Mouse (Mus musculus) neural tube, embryonic 14.5 days (tissue): ENCODE results near the gene Col11a2. TPM values are rescaled to one million over a fixed set of nuclear protein-coding genes. Genes with fewer than 3 reads are reported as not detected.

Experiments used
- ATAC-seq: fragments of 200-750 bp; cut with Nextera tagmentation; 2 replicates; pipeline ENCODE4 v1.8.0; 2017; ENCODE audit warnings: low read depth, mild to moderate bottlenecking, moderate TSS enrichment, moderate library complexity
- H3K27ac ChIP-seq: fragments of 300-500 bp; sonication (generic); 2 replicates; pipeline ENCODE4 v1.5.1; 2014; ENCODE audit warnings: low read depth, mild to moderate bottlenecking, control low read depth, low read length, moderate library complexity, mixed read lengths
- H3K27me3 ChIP-seq: fragments of 300-500 bp; sonication (generic); 2 replicates; pipeline ENCODE4 v1.6.1; 2014; ENCODE audit warnings: low read length; ENCODE audit not compliant: control insufficient read depth, insufficient read depth
- H3K36me3 ChIP-seq: fragments of 300-500 bp; sonication (generic); 2 replicates; pipeline ENCODE4 v1.6.1; 2014; ENCODE audit warnings: low read length, mixed read lengths; ENCODE audit not compliant: control insufficient read depth, insufficient read depth
- H3K4me1 ChIP-seq: fragments of 300-500 bp; sonication (generic); 2 replicates; pipeline ENCODE4 v1.6.1; 2014; ENCODE audit warnings: low read length; ENCODE audit not compliant: control insufficient read depth, insufficient read depth
- H3K4me2 ChIP-seq: fragments of 300-500 bp; sonication (generic); 2 replicates; pipeline ENCODE4 v1.6.1; 2014; ENCODE audit warnings: mild to moderate bottlenecking, low read depth, low read length, control low read depth
- H3K4me3 ChIP-seq: fragments of 300-500 bp; sonication (generic); 2 replicates; pipeline ENCODE4 v1.5.1; 2014; ENCODE audit warnings: low read depth, low read length, control low read depth, mixed read lengths
- H3K9ac ChIP-seq: fragments of 300-500 bp; sonication (generic); replicated peaks from 2 replicates; pipeline ENCODE4 v1.6.1; 2014; ENCODE audit warnings: low read depth, mild to moderate bottlenecking, control low read depth, low read length, mixed read lengths
- H3K9me3 ChIP-seq: fragments of 300-500 bp; sonication (generic); 2 replicates; pipeline ENCODE4 v1.6.1; 2016; ENCODE audit warnings: low read length; ENCODE audit not compliant: control insufficient read depth
- WGBS: fragments of 180-500 bp; shearing (Covaris S2); extraction: QIAGEN DNeasy Blood & Tissue Kit; methylation state at CpG from one replicate; pipeline ENCODE4 v1.1.7; 2014; 5-methylcytosine and 5-hydroxymethylcytosine counted together
- polyA plus RNA-seq: library from polyadenylated mRNA; unstranded; fragments of >200 nt; fragmentation: Nextera tagmentation; extraction: Ambion mirVana; gene quantifications from 2 replicates; pipeline ENCODE4 v1.2.1, GENCODE M21; 2014

Col11a2 gene
- polyA plus RNA-seq, 1 experiment from 2014 or later, result 3.6 TPM

DNA sequence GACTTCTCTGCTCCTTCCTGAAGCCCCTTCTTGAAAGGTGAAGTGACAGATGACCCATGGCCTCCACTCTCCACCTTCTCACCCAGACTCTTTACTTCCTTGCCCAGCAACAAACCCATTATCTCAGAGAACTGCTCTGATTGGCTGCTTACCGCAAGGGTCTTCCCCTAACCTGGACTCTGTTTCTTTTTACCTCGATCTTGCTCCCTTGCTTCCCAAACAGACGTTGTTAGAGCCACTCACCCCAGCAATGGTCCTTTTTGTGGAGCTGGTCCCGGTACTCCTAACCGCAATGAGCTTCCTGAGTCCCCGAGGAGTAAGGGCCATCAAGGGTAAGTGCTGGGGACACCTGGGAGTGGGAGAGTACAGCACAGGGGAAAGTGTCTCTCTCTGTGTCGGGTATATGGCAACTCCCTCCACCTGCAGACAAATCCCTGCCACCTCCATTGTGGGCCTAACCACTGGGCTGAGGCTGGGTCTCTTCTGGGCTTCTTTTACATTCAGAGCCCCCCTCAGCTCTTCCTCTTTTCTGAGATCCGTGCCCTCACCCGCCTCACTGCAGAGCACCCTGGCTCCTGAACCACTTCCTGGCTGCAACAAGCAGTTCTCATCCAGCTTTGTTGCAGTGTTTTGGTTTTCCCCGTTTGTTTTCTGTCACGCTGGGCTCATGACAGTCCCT is 53.1 kb downstream of the Col11a2 start, which contains the start of gene H2-Oa:
Gene H2-Oa (plus strand): TSS at position 144 of the 679 bp plus-strand sequence.
- Histone ChIP-seq H3K9ac (no peak within 1 kb of the TSS), H3K27ac (no peak within 1 kb of the TSS), H3K4me2 (no peak within 1 kb of the TSS), H3K4me3 (no peak within 1 kb of the TSS), H3K27me3 (no peaks in the 10 kb centered on the region), H3K4me1 (no peaks in the 10 kb centered on the region), H3K36me3 (no peaks in the 10 kb centered on the region), H3K9me3 (no peaks in the 10 kb centered on the region)
- ATAC-seq, result no peak
- 41% methylated on average over 11 of the region's 11 CpGs for WGBS

DNA sequence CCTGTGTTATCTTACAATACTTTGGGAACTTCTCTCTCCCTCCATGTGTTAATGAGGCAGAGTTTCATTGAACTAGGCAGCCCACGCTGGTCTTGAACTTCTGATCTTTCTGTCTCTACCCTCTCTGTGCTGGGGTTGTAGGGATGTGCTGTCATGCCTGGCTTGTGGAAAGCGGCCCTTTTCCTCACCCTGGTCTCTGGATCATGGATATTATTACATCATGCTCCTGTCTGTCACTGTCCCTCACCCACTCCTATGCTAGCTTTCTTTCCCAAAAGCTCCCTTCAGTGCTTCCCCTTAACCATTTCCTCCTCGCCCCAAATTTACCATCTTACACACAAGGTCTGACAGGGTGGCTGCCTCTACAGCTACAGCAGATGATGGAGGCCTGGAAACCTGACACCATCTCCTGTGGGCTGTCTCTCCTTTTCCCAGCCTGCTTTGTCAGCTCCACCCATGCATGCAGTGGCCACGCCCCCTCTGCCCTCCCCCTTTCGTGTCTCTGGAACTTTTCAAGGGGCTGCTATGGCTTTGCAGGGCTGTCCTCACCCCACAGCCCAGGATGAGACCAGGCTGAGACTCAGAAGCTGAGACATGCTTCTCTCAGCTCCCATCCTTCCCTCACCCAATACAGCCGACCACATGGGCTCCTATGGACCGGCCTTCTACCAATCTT is 54.1 kb downstream of the Col11a2 start:
- H3K36me3 ChIP-seq, result no peaks in the 10 kb centered on the region
- ATAC-seq, result no peak
- no peaks in the 10 kb centered on the region for H3K27me3 ChIP-seq
- no peak overlapping the region for H3K4me3 ChIP-seq
- H3K9me3 ChIP-seq, result no peaks in the 10 kb centered on the region
- no peak overlapping the region for H3K9ac ChIP-seq
- H3K4me1 ChIP-seq, result no peaks in the 10 kb centered on the region
- 36% methylated on average over 7 of the region's 7 CpGs for WGBS
- H3K27ac ChIP-seq, result no peak overlapping the region
- H3K4me2 ChIP-seq, result no peak overlapping the region

DNA sequence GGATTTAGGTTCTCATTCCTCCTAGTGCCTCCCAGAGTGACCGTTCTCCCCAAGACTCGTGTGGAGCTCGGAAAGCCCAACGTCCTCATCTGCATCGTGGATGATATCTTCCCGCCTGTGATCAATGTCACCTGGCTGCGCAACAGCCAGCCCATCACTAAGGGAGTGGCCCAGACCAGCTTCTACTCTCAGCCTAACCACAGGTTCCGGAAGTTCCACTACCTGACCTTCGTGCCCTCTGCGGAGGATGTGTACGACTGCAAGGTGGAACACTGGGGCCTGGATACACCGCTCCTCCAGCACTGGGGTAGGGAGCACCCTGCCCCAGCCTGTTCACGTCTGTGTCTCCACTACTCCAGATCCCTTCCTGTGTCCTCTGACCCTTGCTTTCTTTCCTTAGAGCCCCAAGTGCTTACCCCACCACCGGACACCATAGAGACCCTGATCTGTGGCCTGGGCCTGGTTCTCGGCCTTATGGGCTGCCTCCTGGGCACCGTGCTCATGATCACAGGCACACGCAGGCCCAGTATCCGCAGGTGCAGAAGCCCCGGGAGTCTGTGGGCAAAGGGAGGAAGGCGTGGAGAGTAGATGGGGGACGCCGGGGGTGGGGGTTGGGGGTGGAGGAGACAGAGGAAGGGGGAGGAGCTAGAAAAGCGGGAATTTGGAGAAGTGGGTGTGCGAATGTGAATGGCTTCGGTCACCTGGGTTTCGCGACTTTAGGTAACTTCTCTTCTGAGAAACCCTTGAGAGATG is 55.2 kb downstream of the Col11a2 start:
- Histone ChIP-seq H3K27ac (no peak overlapping the region), H3K9ac (no peak overlapping the region), H3K4me1 (no peaks in the 10 kb centered on the region), H3K4me2 (no peak overlapping the region), H3K27me3 (no peaks in the 10 kb centered on the region), H3K9me3 (no peaks in the 10 kb centered on the region), H3K36me3 (no peaks in the 10 kb centered on the region), H3K4me3 (no peak overlapping the region)
- ATAC-seq, result no peak
- 88% methylated on average over 27 of the region's 27 CpGs for WGBS

DNA sequence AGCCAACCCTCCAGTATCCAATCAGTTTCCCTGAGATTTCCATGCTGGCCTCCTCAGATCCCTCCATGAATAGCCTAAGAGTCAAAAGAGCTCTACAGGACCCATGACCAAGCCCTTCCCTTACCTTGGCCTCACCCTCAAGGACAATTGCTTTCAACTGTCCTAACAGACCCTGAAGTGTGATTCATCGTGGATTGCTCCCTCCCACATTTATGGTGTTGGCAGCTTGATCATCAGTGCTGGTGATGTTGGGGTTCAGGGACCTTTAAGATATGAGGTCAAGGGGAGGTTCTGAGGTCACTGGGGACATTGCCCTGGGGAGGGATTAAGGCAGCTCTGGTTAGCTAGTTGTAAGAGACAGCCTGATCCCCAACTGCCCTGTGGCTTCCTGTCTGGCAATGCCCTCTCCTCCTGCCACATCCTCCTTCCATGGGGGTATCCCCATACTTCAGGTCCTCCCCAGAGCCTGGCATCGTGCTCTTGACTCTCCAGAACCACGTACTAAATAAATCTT is 57.3 kb downstream of the Col11a2 start:
- Histone ChIP-seq H3K4me2 (no peak overlapping the region), H3K4me3 (no peak overlapping the region), H3K27me3 (no peaks in the 10 kb centered on the region), H3K27ac (no peak overlapping the region), H3K9ac (no peak overlapping the region), H3K4me1 (no peaks in the 10 kb centered on the region), H3K9me3 (no peaks in the 10 kb centered on the region), H3K36me3 (no peaks in the 10 kb centered on the region)
- ATAC-seq, result no peak
- 76% methylated on average over 3 of the region's 3 CpGs for WGBS

- WGBS, result 70% methylated on average over 5 of the region's 5 CpGs
- no peaks in the 10 kb centered on the region for H3K36me3 ChIP-seq
- H3K4me2 ChIP-seq, result no peak overlapping the region
- no peaks in the 10 kb centered on the region for H3K4me1 ChIP-seq
- no peak overlapping the region for H3K4me3 ChIP-seq
- ATAC-seq, result no peak
- no peaks in the 10 kb centered on the region for H3K9me3 ChIP-seq
- no peaks in the 10 kb centered on the region for H3K27me3 ChIP-seq
- H3K9ac ChIP-seq, result no peak overlapping the region
- no peak overlapping the region for H3K27ac ChIP-seq
Measured at GRCm38 (mm10) chr17:34097272-34097671, 58.0 kb downstream of the Col11a2 start.

DNA sequence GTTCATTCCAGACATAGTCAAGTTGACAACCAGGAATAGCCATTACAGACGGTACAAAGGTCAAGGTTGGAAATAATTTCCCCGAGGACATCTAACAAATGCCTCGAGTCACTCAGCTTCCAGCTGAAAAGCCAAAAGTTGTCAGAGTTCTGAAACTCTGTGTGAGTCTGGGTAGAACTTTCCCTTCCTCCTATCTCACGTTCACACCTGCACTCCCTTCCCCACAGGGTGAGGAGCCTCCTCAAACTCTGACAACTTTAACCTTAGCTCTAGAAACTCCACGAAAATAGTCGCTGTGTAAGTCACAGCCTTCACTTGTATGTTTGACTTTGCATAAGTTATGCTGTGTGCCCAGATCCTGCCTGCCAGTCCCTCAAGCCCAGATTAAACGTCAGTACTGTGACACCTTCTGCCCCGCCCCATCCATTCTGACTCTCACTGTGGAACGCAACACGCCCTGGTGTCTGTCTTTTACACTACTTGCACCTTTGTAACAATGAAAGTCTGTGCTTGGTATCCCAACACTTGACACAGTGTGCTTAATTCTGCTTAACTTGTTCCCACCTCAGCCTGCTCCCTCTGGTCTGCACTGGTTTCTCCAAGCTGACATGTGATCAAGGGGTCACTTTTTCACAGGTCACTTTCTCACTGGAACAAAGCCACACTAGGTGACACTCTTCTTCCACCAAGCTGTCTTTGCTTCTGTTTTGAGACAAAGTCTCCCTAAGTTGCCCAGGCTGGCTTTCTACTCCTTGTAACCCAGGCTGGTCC is 59.7 kb downstream of the Col11a2 start:
- WGBS, result 66% methylated on average over 10 of the region's 10 CpGs
- H3K27me3 ChIP-seq, result no peaks in the 10 kb centered on the region
- no peak for ATAC-seq

DNA sequence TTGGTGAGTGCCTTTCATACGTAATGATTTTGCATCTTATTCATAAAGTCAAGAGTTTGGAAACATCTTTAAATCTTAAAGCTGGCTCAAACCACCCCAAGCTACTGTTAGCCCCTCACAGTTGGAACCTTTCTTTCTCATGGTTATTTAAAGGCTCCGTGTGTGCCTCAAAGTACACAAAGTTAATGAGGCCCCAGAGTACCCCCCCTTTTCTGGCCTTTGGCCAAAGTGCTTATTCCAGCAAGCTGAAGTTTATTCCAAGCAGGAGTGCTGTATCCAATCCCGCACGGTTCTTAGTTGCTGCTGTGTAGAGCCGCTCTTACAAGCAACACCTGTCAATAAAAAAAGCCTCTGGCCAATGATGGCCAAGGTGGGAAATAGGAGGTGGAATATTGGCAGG is 60.3 kb downstream of the Col11a2 start:
- Histone ChIP-seq H3K9me3 (no peaks in the 10 kb centered on the region), H3K36me3 (no peaks in the 10 kb centered on the region), H3K4me2 (no peak overlapping the region), H3K27me3 (no peaks in the 10 kb centered on the region), H3K4me1 (no peaks in the 10 kb centered on the region), H3K9ac (no peak overlapping the region), H3K27ac (no peak overlapping the region), H3K4me3 (no peak overlapping the region)
- WGBS, result 57% methylated on average over 5 of the region's 5 CpGs
- no peak for ATAC-seq

More for the DNA sequence above, 59.7 kb downstream of the Col11a2 start:
- Histone ChIP-seq H3K4me1 (no peaks in the 10 kb centered on the region), H3K27ac (no peak overlapping the region), H3K4me3 (no peak overlapping the region), H3K9me3 (no peaks in the 10 kb centered on the region), H3K36me3 (no peaks in the 10 kb centered on the region), H3K9ac (no peak overlapping the region), H3K4me2 (no peak overlapping the region)

GRCm38 (mm10) chr17:34101185-34101584 is 61.9 kb downstream of the Col11a2 start:
- ATAC-seq, result peak; percentile 21; the same call in 1 of the 2 replicates
- Histone ChIP-seq H3K27ac (no peak overlapping the region), H3K4me1 (no peaks in the 10 kb centered on the region), H3K9ac (no peak overlapping the region), H3K4me3 (no peak overlapping the region), H3K27me3 (no peaks in the 10 kb centered on the region), H3K4me2 (no peak overlapping the region), H3K9me3 (no peaks in the 10 kb centered on the region), H3K36me3 (no peaks in the 10 kb centered on the region)
- WGBS, result 32% methylated on average over 5 of the region's 5 CpGs
